Mouse (Mus musculus) myocyte (in vitro differentiated cells): ENCODE measurements at regions not wholly inside any gene's neighbourhood (a gene's known extent, or its start where the extent isn't known, plus 50 kb on each side); places are given as distances from the start of the nearest gene placed in this dataset.

Experiments
- H3K27me3 ChIP-seq: one replicate; pipeline ENCODE4 v1.6.1; 2011; ENCODE audit not compliant: control insufficient read depth, insufficient read depth, insufficient read length
- H3K36me3 ChIP-seq: one replicate; pipeline ENCODE4 v1.6.1; 2011; ENCODE audit not compliant: control insufficient read depth, insufficient read depth
- H3K4me2 ChIP-seq: one replicate; pipeline ENCODE4 v1.6.1; 2011; ENCODE audit warnings: low read depth, control low read depth
- H3K4me3 ChIP-seq: one replicate; pipeline ENCODE4 v1.5.1; 2011; ENCODE audit warnings: mild to moderate bottlenecking, control low read depth, moderate library complexity
- H3K79me2 ChIP-seq: one replicate; pipeline ENCODE4 v1.6.1; 2011; ENCODE audit not compliant: control insufficient read depth, insufficient read depth
- H3ac ChIP-seq: one replicate; pipeline ENCODE4 v1.6.1; 2011; ENCODE audit not compliant: control insufficient read depth, insufficient read length
- CEBPB ChIP-seq: IDR thresholded peaks from 2 replicates; pipeline ENCODE4 v1.6.1; 2011; ENCODE audit warnings: mild to moderate bottlenecking, moderate library complexity; ENCODE audit not compliant: poor library complexity, insufficient read depth, severe bottlenecking
- E2F4 ChIP-seq: IDR thresholded peaks from one replicate; pipeline ENCODE4 v1.6.1; 2011; ENCODE audit warnings: mild to moderate bottlenecking, control low read depth, moderate library complexity; ENCODE audit not compliant: insufficient read depth
- MAX ChIP-seq: IDR thresholded peaks from one replicate; pipeline ENCODE4 v1.6.1; 2011; ENCODE audit warnings: low read depth, mild to moderate bottlenecking, control low read depth
- MYOD1 ChIP-seq, 3 experiments: IDR thresholded peaks; one replicate each; pipeline ENCODE4 v1.6.1; 2011; ENCODE audit warnings: control low read depth in 2 of 3, low read depth in 2 of 3, mild to moderate bottlenecking in 2 of 3, moderate library complexity in 1 of 3; ENCODE audit not compliant: insufficient read length in 2 of 3, control insufficient read depth in 1 of 3
- MYOG ChIP-seq, 3 experiments: IDR thresholded peaks; one replicate each; pipeline ENCODE4 v1.6.1; 2011; ENCODE audit warnings: control low read depth in 2 of 3, low read depth in 2 of 3, mild to moderate bottlenecking in 2 of 3; ENCODE audit not compliant: insufficient read length in 2 of 3, control insufficient read depth in 1 of 3, insufficient read depth in 1 of 3
- POLR2A ChIP-seq: IDR thresholded peaks from one replicate; pipeline ENCODE4 v1.6.1; 2011; ENCODE audit warnings: low read depth, mild to moderate bottlenecking, control low read depth, moderate library complexity; ENCODE audit not compliant: insufficient read length
- POLR2AphosphoS2 ChIP-seq: IDR thresholded peaks from one replicate; pipeline ENCODE4 v1.6.1; 2011; ENCODE audit warnings: low read depth, control low read depth; ENCODE audit not compliant: insufficient read length
- REST ChIP-seq: IDR thresholded peaks from one replicate; pipeline ENCODE4 v1.6.1; 2011; ENCODE audit warnings: mild to moderate bottlenecking, control low read depth, moderate library complexity; ENCODE audit not compliant: insufficient read depth, insufficient read length
- SRF ChIP-seq: IDR thresholded peaks from one replicate; pipeline ENCODE4 v1.6.1; 2011; ENCODE audit warnings: low read depth; ENCODE audit not compliant: control insufficient read depth, insufficient read length
- TCF12 ChIP-seq: IDR thresholded peaks from one replicate; pipeline ENCODE4 v1.6.1; 2011; ENCODE audit warnings: mild to moderate bottlenecking, control low read depth; ENCODE audit not compliant: poor library complexity, insufficient read depth, severe bottlenecking
- TCF3 ChIP-seq: IDR thresholded peaks from one replicate; pipeline ENCODE4 v1.6.1; 2011; ENCODE audit warnings: low read depth, control low read depth; ENCODE audit not compliant: insufficient read length
- USF1 ChIP-seq: IDR thresholded peaks from one replicate; pipeline ENCODE4 v1.6.1; 2011; ENCODE audit warnings: low read depth, mild to moderate bottlenecking, control low read depth, moderate library complexity

DNA sequence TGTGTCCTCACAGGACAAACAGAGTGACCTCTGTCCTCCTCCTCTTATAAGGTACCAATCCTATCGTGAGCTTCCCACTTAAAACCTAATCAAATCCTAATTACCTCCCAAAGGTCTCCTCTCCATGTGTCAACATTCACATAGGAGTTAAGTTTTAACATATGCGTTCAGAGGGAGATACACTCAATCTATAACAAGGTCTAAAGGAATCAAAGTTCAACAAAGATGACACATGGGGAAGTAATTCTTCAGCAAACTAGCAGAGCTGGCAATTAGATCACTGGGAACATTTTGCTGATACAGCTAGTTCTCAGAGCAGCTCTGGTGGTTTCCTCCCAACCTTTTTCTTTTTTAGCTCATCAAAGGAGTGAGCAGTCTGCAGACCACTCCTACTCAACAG lies 160.0 kb downstream of the Zfp622 start:
- no peak overlapping the region for H3K4me2 ChIP-seq
- no peak overlapping the region for H3ac ChIP-seq
- TF ChIP-seq CEBPB (no peak), TCF12 (no peak), E2F4 (no peak), SRF (no peak)
- no peaks in the 10 kb centered on the region for H3K36me3 ChIP-seq
- no peak overlapping the region for H3K4me3 ChIP-seq
- H3K27me3 ChIP-seq: no peaks in the 10 kb centered on the region
- no peaks in the 10 kb centered on the region for H3K79me2 ChIP-seq

DNA sequence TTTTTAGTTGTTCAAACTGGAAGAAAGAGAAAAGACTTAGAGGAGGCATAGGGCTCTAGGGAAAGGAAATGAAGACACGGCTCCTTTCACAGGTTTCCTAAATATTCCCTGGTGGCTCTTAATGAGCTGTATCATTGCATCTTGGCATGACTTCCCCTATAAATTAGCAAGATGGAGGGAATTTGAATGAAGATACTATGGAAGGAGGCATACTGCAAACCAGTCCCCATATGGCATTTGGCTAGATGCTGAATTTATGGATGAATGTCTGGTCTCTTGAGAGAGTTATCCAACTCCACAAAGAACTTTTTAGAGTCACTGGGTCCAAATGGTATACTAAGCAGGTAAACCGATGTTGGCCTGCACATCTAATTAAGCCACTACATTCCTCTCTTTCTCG lies 150.3 kb upstream of the March11 start:
- TF ChIP-seq MAX (no peak), POLR2A (no peak), CEBPB (no peak), REST (no peak), MYOD1 (IDR thresholded peaks at IDR 0.05; ENCODE audit: control insufficient read depth in 1 of 3, insufficient read length in 2 of 3, low read depth in 2 of 3) (no peak), MYOG (IDR thresholded peaks at IDR 0.05; ENCODE audit: control insufficient read depth in 1 of 3, insufficient read depth in 1 of 3, insufficient read length in 2 of 3, low read depth in 2 of 3) (no peak), E2F4 (no peak), SRF (no peak), TCF12 (no peak), TCF3 (no peak), POLR2AphosphoS2 (no peak), USF1 (no peak)
- Histone ChIP-seq H3K4me3 (no peak overlapping the region), H3ac (no peak overlapping the region), H3K4me2 (no peak overlapping the region), H3K36me3 (no peaks in the 10 kb centered on the region), H3K27me3 (no peaks in the 10 kb centered on the region), H3K79me2 (no peaks in the 10 kb centered on the region)

DNA sequence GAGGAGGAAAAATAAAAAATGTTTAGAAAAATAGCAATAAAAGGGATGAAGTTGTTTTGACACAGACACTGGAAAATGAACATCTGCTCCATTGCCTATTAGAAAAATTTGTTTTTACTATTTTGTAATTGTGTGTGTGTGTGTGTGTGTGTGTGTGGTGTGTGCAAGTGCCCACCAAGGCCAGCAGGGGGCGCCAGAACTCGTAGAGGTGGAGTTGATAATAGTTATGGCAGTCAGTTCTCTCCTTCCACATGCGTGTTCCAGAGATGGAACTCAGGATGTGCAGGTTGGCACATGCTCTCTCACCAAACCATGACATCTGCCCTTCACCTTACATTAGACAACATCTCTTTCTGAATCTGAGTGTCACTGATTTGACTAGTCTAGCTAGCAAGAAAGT lies 123.9 kb upstream of the March11 start:
- no peak overlapping the region for H3ac ChIP-seq
- no peak overlapping the region for H3K4me3 ChIP-seq
- H3K27me3 ChIP-seq: no peaks in the 10 kb centered on the region
- no peak for TF ChIP-seq TCF12
- H3K79me2 ChIP-seq: no peaks in the 10 kb centered on the region
- H3K4me2 ChIP-seq: no peak overlapping the region
- H3K36me3 ChIP-seq: no peaks in the 10 kb centered on the region

DNA sequence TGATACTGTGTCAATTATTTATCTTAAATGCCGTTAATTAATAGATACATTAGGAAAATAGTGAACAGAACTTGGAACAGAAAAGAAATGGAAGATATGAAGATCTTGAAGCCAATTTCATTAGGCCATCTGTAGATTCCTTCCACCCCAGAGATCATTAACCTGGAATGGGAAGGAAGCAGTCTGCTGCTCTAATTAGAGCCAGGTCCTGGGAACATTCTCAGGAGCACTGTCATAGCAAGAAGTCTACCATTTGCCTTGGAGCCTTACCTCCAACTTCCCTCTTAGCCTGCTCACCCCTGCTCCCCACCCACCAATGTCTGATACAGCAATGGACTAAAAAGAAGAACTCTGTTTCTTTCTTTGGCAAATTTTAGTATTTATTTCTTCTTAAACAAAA lies 113.3 kb upstream of the March11 start:
- Histone ChIP-seq H3K36me3 (no peaks in the 10 kb centered on the region), H3K79me2 (no peaks in the 10 kb centered on the region), H3K4me2 (no peak overlapping the region), H3K4me3 (no peak overlapping the region), H3ac (no peak overlapping the region), H3K27me3 (peaks cover 8% of the 10 kb centered on the region)
- no peak for TF ChIP-seq TCF3
- TF ChIP-seq MYOD1 (IDR thresholded peaks at IDR 0.05; ENCODE audit: control insufficient read depth in 1 of 3, insufficient read length in 2 of 3, low read depth in 2 of 3): no peak
- no peak for TF ChIP-seq CEBPB
- TF ChIP-seq POLR2AphosphoS2: no peak

DNA sequence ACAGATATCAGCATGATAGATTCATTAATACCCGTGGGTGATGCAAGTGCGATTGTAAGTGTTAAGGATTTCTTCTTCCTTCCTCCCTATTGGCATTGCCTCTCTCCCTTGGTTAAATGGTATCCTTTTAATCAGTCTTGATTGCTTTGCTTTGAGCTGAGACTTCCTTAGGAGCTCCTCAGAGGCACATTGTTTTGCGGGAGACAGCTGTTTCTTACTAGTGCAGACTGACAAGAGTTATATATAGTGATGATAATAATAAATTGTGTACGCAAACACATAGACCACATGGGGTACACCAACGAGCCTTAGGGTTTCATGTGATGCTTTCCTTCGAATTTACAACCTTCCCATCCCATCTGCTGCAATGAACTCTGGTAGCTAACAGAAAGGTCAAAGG lies 102.0 kb upstream of the March11 start:
- Histone ChIP-seq H3K27me3 (no peaks in the 10 kb centered on the region), H3K4me2 (no peak overlapping the region), H3K4me3 (no peak overlapping the region), H3K36me3 (no peaks in the 10 kb centered on the region), H3ac (no peak overlapping the region), H3K79me2 (no peaks in the 10 kb centered on the region)
- TF ChIP-seq CEBPB: no peak
- no peak for TF ChIP-seq MYOD1 (IDR thresholded peaks at IDR 0.05; ENCODE audit: control insufficient read depth in 1 of 3, insufficient read length in 2 of 3, low read depth in 2 of 3)

DNA sequence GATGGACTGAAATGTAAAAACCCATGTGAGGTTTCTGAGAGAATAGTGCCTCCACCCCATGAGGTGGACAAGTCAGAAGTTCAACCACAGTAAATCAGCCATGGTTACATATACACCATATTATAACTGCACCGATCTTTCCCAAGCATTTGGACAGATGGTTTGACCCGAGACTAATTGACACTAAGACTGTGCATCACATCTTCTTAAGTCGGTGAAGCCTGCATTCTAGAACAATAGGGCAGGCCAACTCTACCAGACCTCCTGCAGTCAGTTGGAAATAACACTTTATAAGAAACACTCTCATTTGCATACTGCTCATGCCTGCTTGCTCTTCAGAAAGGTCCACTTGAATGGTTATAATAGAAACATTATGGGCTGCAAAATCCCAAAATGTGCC lies 88.0 kb upstream of the March11 start:
- TF ChIP-seq E2F4 (no peak), MYOG (IDR thresholded peaks at IDR 0.05; ENCODE audit: control insufficient read depth in 1 of 3, insufficient read depth in 1 of 3, insufficient read length in 2 of 3, low read depth in 2 of 3) (no peak), TCF3 (no peak), TCF12 (no peak), MYOD1 (IDR thresholded peaks at IDR 0.05; ENCODE audit: control insufficient read depth in 1 of 3, insufficient read length in 2 of 3, low read depth in 2 of 3) (no peak), USF1 (no peak), SRF (no peak), POLR2AphosphoS2 (no peak)
- Histone ChIP-seq H3K4me2 (no peak overlapping the region), H3K27me3 (no peaks in the 10 kb centered on the region), H3K79me2 (no peaks in the 10 kb centered on the region), H3K36me3 (no peaks in the 10 kb centered on the region), H3K4me3 (no peak overlapping the region), H3ac (no peak overlapping the region)
